Mouse (Mus musculus): Measurements from ENCODE around the gene E130208F15Rik. TPM values are rescaled to one million over a fixed set of nuclear protein-coding genes. Genes with fewer than 3 reads are reported as not detected.

The E130208F15Rik gene
- 1 to 10 TPM; 1.4 to 1.7 TPM for total RNA-seq (2021)
- long read RNA-seq, experiment 1: 0 reads
- long read RNA-seq, experiment 2, partial matches to known transcripts: 0 of 3 reads
- long read RNA-seq, experiment 2, other reads (novel, unspliced or antisense): 0 of 3 reads

DNA sequence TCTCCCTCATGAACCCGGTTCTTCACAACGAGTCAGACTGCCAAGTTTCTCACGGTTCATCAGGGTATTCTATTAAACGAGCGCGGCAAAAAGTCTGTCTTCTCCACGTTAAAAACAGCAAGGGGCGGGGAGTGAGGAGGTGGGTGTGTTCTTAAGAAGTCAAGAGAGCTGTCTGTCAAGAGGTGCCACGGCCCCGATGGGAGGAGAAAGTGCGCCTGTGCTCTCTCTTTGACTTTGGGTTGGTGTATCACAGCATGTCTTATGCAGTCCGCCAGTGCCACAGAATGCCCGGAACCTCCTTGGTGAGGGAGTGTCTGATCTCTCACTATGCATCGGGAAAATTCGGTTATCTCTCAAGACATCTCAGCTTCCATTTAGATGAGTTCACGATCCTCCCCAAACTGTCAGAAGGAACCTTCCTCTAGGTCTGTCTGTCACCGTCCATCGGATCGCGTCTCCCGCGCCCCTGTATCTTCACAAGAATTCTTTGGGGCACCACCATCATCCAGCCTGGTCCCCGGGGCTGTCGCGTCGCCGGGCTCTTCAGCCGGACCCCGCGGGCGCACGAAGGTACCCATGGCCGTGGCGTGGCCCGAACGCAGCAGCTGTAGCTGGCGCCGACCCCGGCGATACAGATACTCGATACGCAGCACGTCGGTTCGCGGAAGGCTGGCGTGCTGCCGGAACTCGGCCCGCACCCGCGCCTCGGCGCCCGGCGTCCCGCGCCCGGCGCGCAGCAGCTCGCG, at the start of gene E130208F15Rik:
Gene E130208F15Rik, plus strand, starts transcription at position 202 of the 746 bp plus-strand sequence.
- peak; percentile 27 to 38 for DNase-seq (ENCODE audit: low spot score in 2 of 2)

DNA sequence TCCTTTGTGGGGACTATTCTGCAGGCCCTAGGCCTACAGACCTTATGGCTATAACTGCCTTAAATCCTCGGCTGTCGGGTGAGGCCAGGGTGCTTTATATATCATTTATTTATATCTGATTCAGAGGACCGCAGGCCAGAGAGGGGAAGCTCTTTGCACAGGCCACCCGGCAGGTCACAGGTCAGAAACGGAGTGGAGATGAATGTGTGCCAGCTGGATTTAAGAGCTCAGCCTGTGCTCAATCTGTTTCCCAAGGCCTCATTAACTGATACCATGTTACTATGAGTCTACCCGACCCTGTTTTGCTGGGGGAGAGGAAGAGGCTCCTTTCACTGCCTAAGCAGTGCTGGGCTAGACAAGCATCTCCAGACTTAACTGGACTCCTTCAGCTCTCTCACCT, 47.2 kb upstream of the E130208F15Rik start:
- no peak for DNase-seq (ENCODE audit: low spot score in 2 of 2)

DNA sequence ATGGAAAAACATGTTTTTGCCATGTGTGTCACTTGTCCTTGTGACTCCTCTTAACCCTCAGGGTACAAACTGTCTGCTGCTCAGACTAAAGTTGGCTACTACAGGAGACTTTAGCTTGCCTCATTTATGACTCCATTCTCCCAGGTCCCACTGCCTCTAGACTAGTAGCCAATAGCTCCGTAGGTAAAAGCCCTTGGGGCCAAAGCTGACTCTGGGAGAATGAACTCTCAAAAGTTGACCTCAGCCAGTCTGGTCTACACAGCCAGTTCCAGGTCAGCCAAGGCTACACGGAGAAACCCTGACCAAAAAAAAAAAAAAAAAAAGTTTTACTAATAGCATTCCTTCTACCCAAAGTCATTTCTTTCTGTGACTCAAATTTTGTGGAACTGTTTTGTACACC, 42.6 kb upstream of the E130208F15Rik start:
- no peak for DNase-seq (ENCODE audit: low spot score in 2 of 2)

DNA sequence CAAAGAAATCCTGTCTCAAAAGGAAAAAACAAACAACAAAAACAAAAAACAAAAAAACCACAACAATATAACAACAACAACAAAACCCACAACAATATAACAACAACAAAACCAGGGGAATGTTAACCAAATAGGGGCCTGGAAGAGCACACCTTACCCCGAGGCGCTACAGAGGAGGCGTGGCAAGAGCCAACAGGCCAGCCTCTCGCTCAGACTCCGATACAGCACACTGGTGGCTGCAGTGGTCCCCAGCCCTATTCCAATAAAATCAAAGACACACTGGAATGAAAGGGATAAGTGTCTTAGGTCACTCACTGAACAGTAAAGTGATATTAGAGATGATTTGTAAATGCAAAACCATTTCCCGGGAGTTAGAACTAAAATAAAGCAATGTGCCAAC, 42.0 kb upstream of the E130208F15Rik start:
- DNase-seq (ENCODE audit: low spot score in 2 of 2): no peak

DNA sequence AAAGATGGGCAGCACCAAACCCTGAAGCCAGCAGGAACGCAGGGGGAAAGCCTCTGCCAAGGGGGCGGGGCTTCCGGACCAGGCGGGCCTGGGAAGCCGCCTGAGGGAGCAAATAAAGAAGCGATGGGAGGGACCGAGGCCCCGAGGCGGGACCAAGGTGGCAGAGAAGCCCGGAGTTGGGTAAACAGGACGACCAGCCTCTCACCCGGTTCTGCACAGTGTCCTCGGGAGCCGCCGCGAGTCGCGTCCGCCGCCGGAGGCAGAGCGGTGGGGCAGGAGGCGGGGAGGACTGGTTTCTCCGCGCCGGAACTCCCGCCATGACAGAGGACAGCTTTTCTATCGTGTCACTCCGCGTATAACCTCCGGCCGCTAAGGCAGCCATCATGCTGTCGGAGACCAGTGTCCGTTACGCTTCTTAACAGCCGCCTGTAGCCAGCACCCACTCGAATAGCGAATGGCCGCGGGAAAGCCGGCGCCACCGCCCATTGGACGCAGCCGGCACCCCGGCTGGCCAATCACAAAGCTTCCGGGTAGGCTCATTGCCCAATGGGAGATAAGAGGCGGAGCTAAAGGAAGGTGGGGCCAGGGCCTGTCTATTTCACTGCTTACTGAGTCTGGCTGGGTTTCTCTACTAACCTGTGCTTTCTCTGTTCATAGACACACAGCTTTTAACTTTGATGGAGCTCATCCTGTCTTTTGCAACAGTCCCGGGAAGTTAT, 41.4 kb upstream of the E130208F15Rik start, which contains the start of the genes Thap8 and Wdr62:
Gene Thap8, plus strand, starts transcription at position 144 of the 719 bp plus-strand sequence.
Gene Wdr62, minus strand, starts transcription at position 469 of the 719 bp plus-strand sequence.
- peak; percentile 75 to 77 for DNase-seq (ENCODE audit: low spot score in 2 of 2)

DNA sequence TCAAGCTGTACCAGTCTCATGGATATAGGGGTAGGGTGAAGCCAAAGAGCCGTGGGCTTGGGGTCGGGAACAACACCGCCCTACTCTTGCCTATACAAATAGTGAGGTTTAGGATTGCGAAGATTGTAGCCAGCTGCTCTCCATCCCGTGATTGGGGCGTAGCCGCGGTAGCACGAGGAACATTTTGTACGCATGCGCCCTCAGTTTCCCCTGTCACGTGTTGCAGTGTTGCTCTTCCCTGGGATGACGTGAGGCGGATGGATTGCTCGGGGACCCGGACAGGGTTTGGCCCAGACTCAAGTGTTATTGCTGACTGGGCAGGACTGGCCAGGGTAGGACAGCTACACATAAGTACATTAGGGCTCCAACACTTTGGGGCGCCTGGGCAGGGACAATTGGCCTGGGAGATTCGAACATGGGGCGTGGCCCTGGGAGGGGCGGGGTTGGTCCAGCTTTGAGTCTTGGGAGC, 40.8 kb upstream of the E130208F15Rik start:
- DNase-seq (ENCODE audit: low spot score in 2 of 2): peak; percentile 57

DNA sequence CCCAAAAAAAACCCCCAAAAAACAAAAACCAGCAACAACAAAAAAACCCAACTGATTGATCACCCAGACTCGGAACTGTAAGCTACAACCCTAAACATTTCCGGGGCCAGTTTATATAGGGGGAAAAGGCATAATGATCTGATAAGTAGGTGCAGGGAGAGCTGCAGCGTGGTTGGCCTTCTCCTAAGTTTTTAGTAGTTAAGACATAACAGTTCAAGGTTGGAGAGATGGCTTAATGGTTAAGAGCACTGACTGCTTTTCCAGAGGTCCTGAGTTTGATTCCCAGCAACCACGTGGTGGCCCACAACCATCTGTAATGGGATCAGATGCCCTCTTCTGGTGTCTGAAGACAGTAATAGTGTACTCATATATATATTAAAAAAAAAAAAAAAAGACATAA, 40.0 kb upstream of the E130208F15Rik start:
- no peak for DNase-seq (ENCODE audit: low spot score in 2 of 2)

DNA sequence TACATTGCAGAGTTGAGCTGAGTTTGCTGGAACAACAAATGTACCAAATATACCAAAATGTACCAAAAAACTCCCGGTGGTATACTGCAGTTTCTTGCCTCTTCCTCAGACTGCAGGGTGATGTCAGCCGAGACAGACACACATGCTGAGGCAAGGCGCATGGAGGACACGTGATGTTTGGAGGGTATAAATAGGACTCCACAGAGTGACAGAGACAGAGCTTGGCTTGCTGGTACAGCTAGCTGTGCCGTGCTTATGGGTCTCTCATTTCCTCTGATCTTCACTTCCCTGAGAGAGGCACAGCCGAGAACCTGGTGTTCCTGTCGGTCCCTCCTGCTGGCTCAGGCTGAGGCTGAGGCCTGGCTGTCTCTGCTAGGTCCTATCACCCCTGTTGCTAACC, 38.8 kb upstream of the E130208F15Rik start:
- DNase-seq (ENCODE audit: low spot score in 2 of 2): no peak

DNA sequence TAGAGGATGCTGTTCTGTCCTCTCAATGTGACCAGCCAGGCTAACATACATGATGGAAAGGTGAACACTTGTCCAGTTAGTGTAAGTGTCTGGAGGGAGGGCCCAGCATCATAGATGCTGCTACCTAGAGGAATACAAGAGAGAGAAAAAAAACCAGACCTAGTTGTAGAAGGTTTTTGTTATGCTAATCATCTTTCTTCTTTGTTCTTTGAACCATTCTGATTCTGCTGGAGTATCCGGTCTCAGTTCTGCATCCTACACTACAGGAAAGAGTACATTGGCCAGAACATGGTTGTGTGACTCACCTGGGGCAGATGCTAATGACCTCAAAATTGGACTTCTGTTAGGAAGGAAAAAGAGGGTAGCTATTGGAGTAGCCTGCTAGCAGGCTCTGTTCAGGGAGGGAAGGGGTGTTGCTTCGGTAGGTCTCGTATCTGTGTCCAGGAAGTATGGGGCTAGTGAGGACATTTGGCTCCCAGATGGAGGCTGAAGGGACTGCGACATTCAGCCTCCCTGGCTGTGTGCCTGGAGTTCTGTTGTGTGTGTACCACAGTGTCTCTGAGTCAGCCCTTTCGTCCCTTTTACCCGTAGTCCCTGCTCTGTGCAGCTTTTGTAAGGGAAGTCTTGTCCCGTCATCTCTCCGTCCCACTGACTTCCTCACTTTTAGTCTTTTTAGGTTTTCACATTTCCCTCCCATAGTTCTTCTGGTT, 34.7 kb upstream of the E130208F15Rik start:
- DNase-seq (ENCODE audit: low spot score in 2 of 2): no peak

DNA sequence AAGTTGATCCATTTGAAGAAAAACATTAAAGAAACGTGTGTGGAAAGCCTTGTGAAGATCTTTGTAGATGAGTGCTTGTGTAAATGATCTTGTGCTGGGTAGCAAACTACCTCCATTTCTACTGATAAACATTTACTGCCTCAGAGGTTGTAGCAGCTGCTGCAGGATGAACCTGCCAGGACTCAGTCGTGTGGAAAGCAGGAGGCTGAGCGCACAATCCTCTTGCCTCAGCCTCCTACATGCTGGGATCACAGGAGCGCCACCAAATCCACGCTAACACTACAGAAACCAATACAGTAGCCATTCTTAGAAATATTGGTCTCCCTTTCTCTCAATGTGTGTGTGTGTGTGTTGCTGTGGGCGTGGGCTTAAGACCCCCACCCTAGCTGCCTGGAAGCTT, 33.5 kb upstream of the E130208F15Rik start:
- no peak for DNase-seq (ENCODE audit: low spot score in 2 of 2)

DNA sequence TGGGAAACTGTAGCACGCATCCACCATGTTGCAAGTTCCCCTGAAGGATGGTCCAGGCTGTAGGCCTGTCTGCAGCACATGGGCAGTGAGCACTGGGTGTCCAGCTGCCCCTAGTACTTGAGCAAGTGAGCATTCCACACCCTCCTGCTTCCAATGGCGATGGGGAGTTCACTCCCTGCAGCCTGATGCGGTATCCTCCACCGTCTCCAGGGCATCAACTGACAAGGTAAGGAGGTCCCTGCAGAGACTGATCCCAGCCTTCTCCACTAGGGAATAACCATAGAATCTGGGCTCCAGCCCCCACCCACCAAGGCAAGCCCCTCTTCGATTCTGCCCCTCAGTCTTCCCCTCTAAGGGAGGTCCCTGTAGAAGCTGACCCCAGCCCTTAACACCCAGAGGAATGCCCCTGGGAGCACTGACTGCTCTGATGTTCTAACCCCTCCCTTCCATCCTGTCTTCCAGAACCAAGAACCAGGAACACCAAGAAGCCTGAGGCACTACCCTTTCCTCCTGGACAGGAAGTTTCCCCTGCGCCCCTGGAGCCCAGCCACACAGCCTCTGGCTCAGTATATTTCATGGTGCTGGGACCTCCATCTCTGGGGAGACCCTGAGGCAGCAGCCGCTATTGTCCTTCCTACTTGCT, 32.3 kb upstream of the E130208F15Rik start:
- DNase-seq (ENCODE audit: low spot score in 2 of 2): no peak

DNA sequence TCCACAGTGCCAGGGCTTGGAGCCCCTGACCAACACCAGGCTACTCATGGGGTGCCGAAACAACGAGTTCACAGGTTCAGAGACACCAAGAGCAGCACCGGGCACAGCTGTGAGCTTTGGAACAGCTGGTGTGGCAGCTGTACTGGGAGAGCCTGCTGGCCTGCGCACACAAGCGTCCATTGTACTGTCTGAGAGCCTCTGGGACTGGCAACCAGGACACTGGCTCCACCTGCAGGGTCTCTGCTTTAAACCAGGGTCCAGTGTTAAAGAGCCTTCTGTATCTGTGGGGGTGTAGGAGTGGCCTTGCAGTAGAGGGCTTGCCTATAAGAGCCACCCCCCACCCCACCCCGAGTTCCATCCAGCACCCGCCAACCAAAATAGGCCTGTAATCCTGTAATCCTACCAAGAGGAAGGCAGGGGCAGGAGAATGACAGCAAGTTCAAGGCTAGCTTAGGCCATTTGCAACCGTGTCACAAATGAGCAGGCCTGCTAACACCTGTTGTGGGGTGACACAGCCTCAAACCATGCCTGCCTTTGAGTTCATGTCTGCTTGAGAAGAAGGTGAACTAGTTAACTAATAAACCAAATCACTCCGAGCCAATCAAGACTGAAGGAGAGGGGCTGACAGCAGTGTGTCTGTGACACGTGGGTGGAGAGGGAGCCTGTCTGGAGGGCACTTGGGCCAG, 31.7 kb upstream of the E130208F15Rik start:
- DNase-seq (ENCODE audit: low spot score in 2 of 2): no peak

DNA sequence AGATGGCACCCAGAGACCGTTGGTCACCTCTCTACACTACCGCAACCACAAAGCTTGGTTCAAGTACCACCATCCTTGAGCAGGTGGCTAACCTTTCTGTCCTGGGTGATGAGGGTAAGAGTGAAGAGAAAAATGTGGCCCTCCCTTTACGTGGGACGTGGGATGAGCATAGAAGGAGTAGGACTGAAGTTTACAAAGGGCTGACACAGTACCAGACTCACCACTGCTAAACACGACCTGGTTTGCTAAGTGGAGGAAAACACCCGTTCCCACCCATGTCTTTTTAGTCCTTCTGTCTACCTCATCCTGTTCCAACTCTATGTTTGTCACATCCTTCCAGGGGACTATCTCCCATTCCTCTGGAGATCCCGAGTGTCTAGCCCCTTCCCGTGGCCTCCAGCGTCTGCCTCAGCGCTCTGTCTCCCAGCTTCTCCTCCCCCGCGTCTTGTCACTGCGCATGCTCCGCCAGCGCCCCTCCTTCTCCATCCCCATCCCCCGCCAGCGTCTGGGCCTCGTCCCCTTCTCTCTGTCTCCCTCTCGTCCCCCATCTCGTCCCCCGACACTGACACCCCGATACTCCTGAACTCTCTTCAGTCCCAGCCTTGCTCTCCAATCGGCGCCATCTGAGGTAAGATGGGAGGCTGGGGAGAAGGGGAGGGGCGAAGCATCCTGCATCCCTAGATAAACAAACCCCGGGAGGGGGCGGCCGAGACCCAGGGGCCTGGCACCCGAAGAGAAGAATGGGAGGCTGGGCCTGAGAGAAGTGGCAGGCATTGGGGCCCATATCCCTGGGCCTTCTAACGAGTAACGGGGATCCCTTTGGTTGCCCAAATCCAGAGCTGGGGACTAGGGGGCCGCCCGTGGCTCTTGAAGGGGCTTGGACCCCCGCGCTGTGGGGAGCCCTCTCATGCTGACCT, 30.1 kb upstream of the E130208F15Rik start, which contains the start of gene Clip3:
Gene Clip3, plus strand, starts transcription at position 514 of the 917 bp plus-strand sequence.
- peak in 1 of 2 experiments; percentile 37 for DNase-seq (ENCODE audit: low spot score in 2 of 2)

DNA sequence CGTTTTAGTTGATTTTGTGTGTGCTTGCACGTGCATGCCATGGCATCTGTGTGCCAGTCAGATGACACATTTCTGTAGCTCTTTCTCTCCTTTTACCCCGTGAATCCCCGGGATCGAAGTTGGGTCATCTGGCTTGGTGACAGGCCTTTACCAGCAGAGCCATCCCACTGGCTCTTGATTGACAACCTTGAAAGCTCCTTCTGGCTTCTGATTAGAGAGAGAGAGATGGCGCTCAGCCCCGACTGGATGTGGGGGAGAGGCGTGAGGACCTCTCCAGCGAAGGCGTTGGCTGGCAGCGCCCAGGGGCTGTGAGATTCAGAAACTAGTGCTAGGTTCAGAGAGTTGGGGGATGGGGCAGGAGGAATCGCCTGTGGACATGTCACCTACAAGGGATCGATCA, 27.7 kb upstream of the E130208F15Rik start:
- DNase-seq (ENCODE audit: low spot score in 2 of 2): no peak

DNA sequence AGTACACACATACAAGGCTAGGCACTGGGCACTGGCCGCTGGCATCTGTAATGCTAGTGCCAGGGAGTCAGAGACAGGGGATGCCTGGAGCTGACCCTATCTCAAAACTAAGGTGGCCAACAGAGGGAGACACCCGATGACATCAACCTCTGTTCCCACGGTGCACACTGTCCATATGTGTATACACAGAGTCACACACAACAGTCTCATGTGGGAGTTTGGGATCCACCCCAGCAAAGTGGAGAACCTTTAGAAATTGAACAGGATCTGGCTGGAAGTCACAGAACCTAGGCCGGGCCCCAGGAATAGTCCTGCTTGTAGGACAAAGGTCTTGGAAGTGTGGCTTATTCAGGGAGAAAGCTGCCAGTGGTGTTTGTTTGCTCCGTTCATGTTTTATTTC, 27.2 kb upstream of the E130208F15Rik start:
- no peak for DNase-seq (ENCODE audit: low spot score in 2 of 2)

DNA sequence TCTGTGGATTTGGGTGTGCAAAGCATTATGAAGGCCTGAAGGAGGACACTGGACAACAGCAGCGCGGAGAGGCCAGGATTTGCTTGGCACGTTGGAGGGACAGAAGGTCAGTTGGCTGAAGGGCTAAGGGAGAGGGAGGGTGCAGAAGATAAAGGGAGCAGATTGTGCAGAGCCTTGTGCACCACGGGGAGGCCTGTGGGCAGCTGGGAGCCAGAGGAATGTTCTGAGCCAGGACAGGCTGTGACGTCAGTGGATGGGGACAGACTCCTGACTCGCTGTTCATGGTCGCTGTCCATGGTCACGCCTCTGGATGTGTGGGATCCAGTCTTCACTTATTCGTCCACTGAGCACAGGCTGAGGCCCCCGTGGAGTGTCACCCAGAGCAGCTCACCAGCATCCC, 26.4 kb upstream of the E130208F15Rik start:
- peak in 1 of 2 experiments; percentile 42 for DNase-seq (ENCODE audit: low spot score in 2 of 2)

DNA sequence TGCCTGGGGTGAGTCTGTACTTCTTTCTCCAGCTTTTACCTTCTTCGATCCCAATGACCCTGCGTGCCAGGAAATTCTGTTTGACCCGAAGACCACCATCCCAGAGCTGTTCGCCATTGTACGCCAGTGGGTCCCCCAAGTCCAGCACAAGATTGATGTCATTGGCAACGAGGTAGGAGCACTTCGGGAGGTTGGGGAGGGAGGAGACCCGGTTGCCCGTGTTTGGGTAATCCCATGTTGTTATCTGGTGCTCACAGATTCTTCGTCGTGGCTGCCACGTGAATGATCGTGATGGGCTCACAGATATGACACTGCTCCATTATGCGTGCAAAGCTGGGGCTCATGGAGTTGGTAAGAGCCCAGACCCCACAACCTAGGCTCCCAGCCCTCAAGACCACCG, 24.7 kb upstream of the E130208F15Rik start:
- DNase-seq (ENCODE audit: low spot score in 2 of 2): no peak

DNA sequence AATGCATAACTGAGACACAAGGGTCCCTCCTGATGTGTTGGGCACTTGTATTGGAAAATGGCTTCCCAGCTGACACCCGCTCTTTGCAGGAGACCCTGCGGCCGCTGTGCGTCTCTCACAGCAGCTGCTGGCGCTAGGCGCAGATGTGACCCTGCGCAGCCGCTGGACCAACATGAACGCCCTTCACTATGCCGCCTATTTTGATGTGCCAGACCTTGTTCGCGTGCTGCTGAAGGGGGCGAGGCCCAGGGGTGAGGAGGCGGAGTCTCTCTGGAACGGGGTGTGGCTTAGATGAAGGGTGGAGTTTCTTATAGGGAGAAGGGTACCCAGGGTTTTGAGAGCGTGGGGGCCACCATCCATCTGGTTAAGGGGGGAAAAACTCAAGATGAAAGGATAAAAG, 24.3 kb upstream of the E130208F15Rik start:
- no peak for DNase-seq (ENCODE audit: low spot score in 2 of 2)

DNA sequence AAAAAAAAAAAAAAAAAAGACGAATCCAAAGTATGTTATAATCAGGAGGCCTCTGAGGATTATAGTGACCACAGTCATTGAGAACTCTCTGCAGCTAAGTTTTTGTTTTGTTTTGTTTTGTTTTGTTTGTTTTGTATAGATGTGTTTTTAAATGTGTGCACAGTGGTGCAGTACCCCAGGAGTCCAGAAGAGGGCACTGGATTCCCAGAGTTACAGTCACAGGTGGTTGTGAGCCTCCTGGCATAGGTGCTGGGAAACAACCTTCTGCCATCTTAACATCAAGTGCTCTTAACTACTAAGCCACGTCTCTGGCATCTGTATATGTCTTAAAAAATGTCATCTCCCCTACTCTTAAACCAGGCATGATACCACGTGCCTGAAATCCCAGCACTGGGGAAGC, 20.6 kb upstream of the E130208F15Rik start:
- DNase-seq (ENCODE audit: low spot score in 2 of 2): no peak

Measured in adrenal gland, postnatal 4 days (tissue).